Mouse (Mus musculus): ENCODE measurements around the gene Cpn2.

DNA sequence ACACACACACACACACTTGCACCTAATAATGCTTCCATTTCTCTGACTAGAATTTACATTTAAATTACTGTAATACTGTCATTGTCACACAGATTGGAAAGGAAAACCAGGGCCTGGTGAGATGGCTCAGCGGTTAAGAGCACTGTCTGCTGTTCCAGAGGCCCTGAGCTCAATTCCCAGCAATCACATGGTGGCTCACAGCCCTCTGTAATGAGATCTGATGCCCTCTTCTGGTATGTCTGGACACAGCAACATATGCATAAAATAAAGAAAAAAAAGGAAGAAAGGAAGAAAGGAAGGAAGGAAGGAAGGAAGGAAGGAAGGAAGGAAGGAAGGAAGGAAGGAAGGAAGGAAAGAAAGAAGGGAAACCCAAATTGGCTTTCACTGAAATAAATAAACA, 53.7 kb downstream of the Cpn2 start:
- no peak for TF ChIP-seq POLR2A (IDR thresholded peaks at IDR 0.05; ENCODE audit: borderline replicate concordance, extremely low read depth, low read depth, low read length)
- no peak for TF ChIP-seq CTCF (IDR thresholded peaks at IDR 0.05; ENCODE audit: insufficient read depth, low read length)
